Mouse (Mus musculus) erythroblast, embryonic 14.5 days (primary cell): ENCODE measurements around the gene Gtpbp2.

Source experiments
- GATA1 ChIP-seq: IDR thresholded peaks from 2 replicates; pipeline ENCODE4 v1.6.1; 2012; ENCODE audit warnings: low read length, inconsistent platforms, mixed read lengths
- TAL1 ChIP-seq: IDR thresholded peaks from 3 replicates; pipeline ENCODE4 v1.6.1; 2012; ENCODE audit warnings: low read length, inconsistent platforms, mixed read lengths

- no peak for TF ChIP-seq GATA1
- TF ChIP-seq TAL1, result no peak
Observed at GRCm38 (mm10) chr17:46210550-46210949, 49.7 kb downstream of the Gtpbp2 start.
